Mouse (Mus musculus): Measurements from ENCODE around the gene C1qa.

DNA sequence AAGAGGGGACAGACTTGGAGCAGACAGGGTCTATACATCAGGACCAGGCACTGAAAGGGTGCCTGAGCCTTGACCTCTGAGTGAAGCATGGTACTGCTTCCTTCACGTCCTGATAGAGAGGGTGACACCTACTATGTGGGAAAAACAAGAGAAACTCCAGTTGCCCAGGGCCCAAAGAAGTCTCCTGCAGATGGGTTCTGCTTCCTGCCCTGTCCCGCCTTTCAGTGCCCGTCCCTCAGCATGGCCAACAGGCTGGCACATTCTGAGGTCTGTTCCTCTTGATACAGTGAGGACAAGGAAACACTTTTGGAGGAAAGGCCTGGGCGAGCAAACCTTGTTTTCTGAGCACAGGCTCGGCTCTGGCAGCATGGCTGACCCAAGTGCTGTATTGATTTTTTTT is 10.9 kb downstream of the C1qa start:
- TF ChIP-seq CTCF (IDR thresholded peaks at IDR 0.05; ENCODE audit: control insufficient read depth, insufficient read depth, insufficient read length) (no peak), USF1 (IDR thresholded peaks at IDR 0.05; ENCODE audit: low read depth) (no peak), MAX (IDR thresholded peaks at IDR 0.05) (no peak), CEBPB (IDR thresholded peaks at IDR 0.05; ENCODE audit: low read depth) (no peak)

All from C2C12 (cell line).